Mouse (Mus musculus): ENCODE measurements around the gene Pdgfb. TPM values are rescaled to one million over a fixed set of nuclear protein-coding genes. Genes with fewer than 3 reads are reported as not detected.

Gene Pdgfb
- polyA plus RNA-seq, 1 experiment from 2014 or later = 6.1 TPM

- H3K27me3 ChIP-seq (replicated peaks; ENCODE audit: control insufficient read depth, insufficient read depth, low read length) = no peaks in the 10 kb centered on the region
- peak overlapping the region; percentile 12; the same call in 1 of the 2 replicates for H3K27ac ChIP-seq (replicated peaks; ENCODE audit: low read depth, low read length)
- no peaks in the 10 kb centered on the region for H3K9me3 ChIP-seq (ENCODE audit: control insufficient read depth, low read length)
- no peak overlapping the region for H3K4me3 ChIP-seq (ENCODE audit: low read depth, low read length)
- ATAC-seq (ENCODE audit: low read depth) = no peak
- no peak overlapping the region for H3K4me2 ChIP-seq (ENCODE audit: low read depth, low read length)
- peak overlapping the region; percentile 20; the same call in 1 of the 2 replicates for H3K9ac ChIP-seq (ENCODE audit: low read depth, low read length)
- WGBS = 44% methylated on average over 11 of the region's 11 CpGs
- H3K4me1 ChIP-seq (ENCODE audit: control insufficient read depth, insufficient read depth, low read length) = peaks cover 29% of the 10 kb centered on the region
- peak; percentile 48 for DNase-seq (ENCODE audit: low spot score)
- no peaks in the 10 kb centered on the region for H3K36me3 ChIP-seq (ENCODE audit: control insufficient read depth, insufficient read depth, low read length)
These were observed 62.1 kb downstream of the Pdgfb start for GRCm38 (mm10) chr15:79952504-79953231.

GRCm38 (mm10) chr15:79951730-79952503 is 62.9 kb downstream of the Pdgfb start:
- H3K9ac ChIP-seq (ENCODE audit: low read depth, low read length) = peak overlapping the region; percentile 20; the same call in 1 of the 2 replicates

GRCm38 (mm10) chr15:79951226-79951625 is 63.6 kb downstream of the Pdgfb start:
- Histone ChIP-seq H3K36me3 (ENCODE audit: control insufficient read depth, insufficient read depth, low read length) (no peaks in the 10 kb centered on the region), H3K4me3 (ENCODE audit: low read depth, low read length) (no peak overlapping the region), H3K9me3 (ENCODE audit: control insufficient read depth, low read length) (no peaks in the 10 kb centered on the region), H3K4me1 (ENCODE audit: control insufficient read depth, insufficient read depth, low read length) (peaks cover 29% of the 10 kb centered on the region), H3K27ac (replicated peaks; ENCODE audit: low read depth, low read length) (peak overlapping the region; percentile 65; the same call in 1 of the 2 replicates), H3K27me3 (replicated peaks; ENCODE audit: control insufficient read depth, insufficient read depth, low read length) (no peaks in the 10 kb centered on the region), H3K9ac (ENCODE audit: low read depth, low read length) (0 out of 2 replicates have a peak overlapping the region, but pooled peaks have one; percentile 1), H3K4me2 (ENCODE audit: low read depth, low read length) (no peak overlapping the region)
- DNase-seq (ENCODE audit: low spot score) (no peak), ATAC-seq (ENCODE audit: low read depth) (no peak)
- 56% methylated on average over 6 of the region's 6 CpGs for WGBS

More at GRCm38 (mm10) chr15:79951730-79952503, 62.9 kb downstream of the Pdgfb start:
- WGBS = 28% methylated on average over 14 of the region's 14 CpGs
- DNase-seq (ENCODE audit: low spot score) (peak; percentile 80), ATAC-seq (ENCODE audit: low read depth) (peak; percentile 20; the same call in 1 of the 2 replicates)
- H3K27ac ChIP-seq (replicated peaks; ENCODE audit: low read depth, low read length) = peak overlapping the region; percentile 65; the same call in 1 of the 2 replicates
- no peaks in the 10 kb centered on the region for H3K36me3 ChIP-seq (ENCODE audit: control insufficient read depth, insufficient read depth, low read length)
- no peak overlapping the region for H3K4me3 ChIP-seq (ENCODE audit: low read depth, low read length)
- peaks cover 29% of the 10 kb centered on the region for H3K4me1 ChIP-seq (ENCODE audit: control insufficient read depth, insufficient read depth, low read length)
- H3K27me3 ChIP-seq (replicated peaks; ENCODE audit: control insufficient read depth, insufficient read depth, low read length) = no peaks in the 10 kb centered on the region
- no peak overlapping the region; the same call in 1 of the 2 replicates for H3K4me2 ChIP-seq (ENCODE audit: low read depth, low read length)
- H3K9me3 ChIP-seq (ENCODE audit: control insufficient read depth, low read length) = no peaks in the 10 kb centered on the region

GRCm38 (mm10) chr15:79950250-79951025 is 64.3 kb downstream of the Pdgfb start:
- Histone ChIP-seq H3K9me3 (ENCODE audit: control insufficient read depth, low read length) (no peaks in the 10 kb centered on the region), H3K27ac (replicated peaks; ENCODE audit: low read depth, low read length) (peak overlapping the region; percentile 65; the same call in 1 of the 2 replicates), H3K4me3 (ENCODE audit: low read depth, low read length) (peak overlapping the region; percentile 17), H3K36me3 (ENCODE audit: control insufficient read depth, insufficient read depth, low read length) (no peaks in the 10 kb centered on the region), H3K4me1 (ENCODE audit: control insufficient read depth, insufficient read depth, low read length) (peaks cover 29% of the 10 kb centered on the region), H3K4me2 (ENCODE audit: low read depth, low read length) (peak overlapping the region; percentile 57), H3K27me3 (replicated peaks; ENCODE audit: control insufficient read depth, insufficient read depth, low read length) (no peaks in the 10 kb centered on the region), H3K9ac (ENCODE audit: low read depth, low read length) (peak overlapping the region; percentile 48)
- ATAC-seq (ENCODE audit: low read depth) (peak; percentile 47), DNase-seq (ENCODE audit: low spot score) (peak; percentile 86)
- WGBS = 2% methylated on average over 21 of the region's 24 CpGs

- ATAC-seq (ENCODE audit: low read depth) (no peak), DNase-seq (ENCODE audit: low spot score) (no peak)
- Histone ChIP-seq H3K27me3 (replicated peaks; ENCODE audit: control insufficient read depth, insufficient read depth, low read length) (no peaks in the 10 kb centered on the region), H3K9me3 (ENCODE audit: control insufficient read depth, low read length) (no peaks in the 10 kb centered on the region), H3K36me3 (ENCODE audit: control insufficient read depth, insufficient read depth, low read length) (no peaks in the 10 kb centered on the region), H3K27ac (replicated peaks; ENCODE audit: low read depth, low read length) (no peak overlapping the region), H3K4me1 (ENCODE audit: control insufficient read depth, insufficient read depth, low read length) (peaks cover 29% of the 10 kb centered on the region), H3K9ac (ENCODE audit: low read depth, low read length) (no peak overlapping the region), H3K4me3 (ENCODE audit: low read depth, low read length) (no peak overlapping the region), H3K4me2 (ENCODE audit: low read depth, low read length) (no peak overlapping the region)
- WGBS = 65% methylated on average over 6 of the region's 6 CpGs
These were observed 67.1 kb downstream of the Pdgfb start for GRCm38 (mm10) chr15:79947681-79948080.

GRCm38 (mm10) chr15:79946790-79947189 is 68.0 kb downstream of the Pdgfb start:
- Histone ChIP-seq H3K4me1 (ENCODE audit: control insufficient read depth, insufficient read depth, low read length) (peaks cover 23% of the 10 kb centered on the region), H3K4me3 (ENCODE audit: low read depth, low read length) (no peak overlapping the region), H3K9ac (ENCODE audit: low read depth, low read length) (no peak overlapping the region), H3K27me3 (replicated peaks; ENCODE audit: control insufficient read depth, insufficient read depth, low read length) (no peaks in the 10 kb centered on the region), H3K36me3 (ENCODE audit: control insufficient read depth, insufficient read depth, low read length) (no peaks in the 10 kb centered on the region), H3K9me3 (ENCODE audit: control insufficient read depth, low read length) (no peaks in the 10 kb centered on the region), H3K27ac (replicated peaks; ENCODE audit: low read depth, low read length) (no peak overlapping the region), H3K4me2 (ENCODE audit: low read depth, low read length) (no peak overlapping the region)
- DNase-seq (ENCODE audit: low spot score) (no peak), ATAC-seq (ENCODE audit: low read depth) (no peak)
- 58% methylated on average over 8 of the region's 9 CpGs for WGBS

GRCm38 (mm10) chr15:79946022-79946421 is 68.8 kb downstream of the Pdgfb start:
- peaks cover 15% of the 10 kb centered on the region for H3K4me1 ChIP-seq (ENCODE audit: control insufficient read depth, insufficient read depth, low read length)
- DNase-seq (ENCODE audit: low spot score) (peak; percentile 92), ATAC-seq (ENCODE audit: low read depth) (peak; percentile 88)
- no peak overlapping the region for H3K9ac ChIP-seq (ENCODE audit: low read depth, low read length)
- no peak overlapping the region for H3K4me2 ChIP-seq (ENCODE audit: low read depth, low read length)
- H3K27ac ChIP-seq (replicated peaks; ENCODE audit: low read depth, low read length) = no peak overlapping the region
- H3K27me3 ChIP-seq (replicated peaks; ENCODE audit: control insufficient read depth, insufficient read depth, low read length) = no peaks in the 10 kb centered on the region
- 11% methylated on average over 4 of the region's 4 CpGs for WGBS
- H3K9me3 ChIP-seq (ENCODE audit: control insufficient read depth, low read length) = no peaks in the 10 kb centered on the region
- H3K36me3 ChIP-seq (ENCODE audit: control insufficient read depth, insufficient read depth, low read length) = no peaks in the 10 kb centered on the region
- no peak overlapping the region for H3K4me3 ChIP-seq (ENCODE audit: low read depth, low read length)
